Mouse (Mus musculus): ENCODE results near the gene Sinhcaf.
"Not testable (repeated sequence)": the region's sequence is repeated elsewhere in the genome, so short reads cannot be mapped to it uniquely, and the experiment has no call there.

Gene Sinhcaf

GRCm38 (mm10) chr6:148945509-148946408 lies 508 bp downstream of the Sinhcaf start:
- peak in 1 of 2 experiments; percentile 35 for DNase-seq

DNA sequence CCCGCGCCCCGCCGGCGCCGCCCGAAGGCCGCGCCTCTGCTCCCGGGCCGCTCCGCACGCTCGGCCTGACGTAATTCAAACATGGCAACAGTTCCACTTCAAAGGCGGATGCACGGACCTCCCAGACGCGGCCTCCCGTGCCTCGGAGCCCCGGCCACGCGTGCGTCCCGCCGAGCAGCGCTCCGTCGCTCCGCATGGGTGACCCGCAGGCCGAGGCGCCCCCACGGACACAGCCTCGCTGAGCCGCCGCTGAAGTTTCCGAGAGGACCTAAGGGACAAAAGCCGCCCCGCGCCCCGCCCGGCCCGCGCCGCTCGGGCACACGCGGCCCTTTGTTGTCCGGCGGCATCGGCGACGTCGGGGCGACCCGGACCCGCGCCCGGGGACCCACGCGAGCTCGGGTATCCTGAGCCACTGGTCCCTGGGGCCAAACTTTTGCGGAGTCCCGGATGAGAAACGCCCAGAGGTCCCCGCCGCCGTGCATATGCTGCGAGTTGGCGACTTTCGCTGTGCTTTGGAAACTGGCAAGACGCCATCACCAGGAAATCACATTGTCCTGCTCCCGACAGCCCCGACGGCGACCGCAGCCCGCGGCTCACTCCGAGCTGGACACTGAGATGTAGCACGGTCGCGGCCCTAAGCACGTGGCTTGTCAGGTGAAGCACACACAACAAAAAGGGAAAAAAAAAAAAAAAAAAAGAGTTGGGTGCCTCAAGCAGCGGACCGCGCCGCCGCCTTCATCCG lies 1.3 kb downstream of the Sinhcaf start:
- peak; percentile 57 to 64 for DNase-seq

DNA sequence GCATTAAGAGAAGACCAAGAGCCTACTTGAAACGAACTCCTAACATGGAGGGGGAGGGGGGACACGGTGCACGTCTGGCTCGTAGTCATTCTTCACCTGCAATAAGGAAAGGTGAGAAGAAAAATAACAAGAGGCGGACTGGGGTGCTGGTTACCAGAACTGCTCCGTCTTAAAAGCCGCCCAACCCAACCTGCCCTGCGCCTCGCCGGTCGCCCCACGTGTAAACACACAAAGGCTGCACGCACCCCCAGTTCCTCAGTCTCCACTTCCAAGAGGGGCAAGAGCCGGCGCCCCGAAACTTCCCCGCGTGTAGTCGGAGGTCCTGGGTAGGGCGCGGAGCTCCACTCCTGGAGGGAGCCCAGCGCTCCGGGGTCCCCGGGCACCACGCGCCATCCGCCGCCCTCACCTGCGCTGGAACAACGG lies 1.9 kb downstream of the Sinhcaf start:
- DNase-seq = peak in 1 of 2 experiments; percentile 20

DNA sequence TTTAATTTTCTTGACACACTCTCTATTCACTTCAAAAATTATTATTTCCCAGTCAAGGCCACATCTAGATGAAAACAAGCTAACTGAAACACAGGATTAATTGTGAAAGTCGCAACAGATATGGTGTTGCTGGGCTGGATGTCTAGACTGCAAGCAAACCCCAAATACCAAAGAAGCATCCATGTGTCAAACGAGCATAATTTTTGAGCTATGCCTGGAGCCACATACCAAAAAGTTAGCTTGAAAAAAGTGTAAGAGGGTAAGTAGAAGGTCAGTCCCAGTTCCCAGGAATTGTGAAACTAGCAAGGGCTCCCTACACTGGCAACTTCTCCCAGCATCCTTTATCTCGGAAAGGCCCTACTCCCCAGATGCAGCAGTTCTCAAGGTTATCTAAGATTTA lies 2.6 kb downstream of the Sinhcaf start:
- DNase-seq = no peak

DNA sequence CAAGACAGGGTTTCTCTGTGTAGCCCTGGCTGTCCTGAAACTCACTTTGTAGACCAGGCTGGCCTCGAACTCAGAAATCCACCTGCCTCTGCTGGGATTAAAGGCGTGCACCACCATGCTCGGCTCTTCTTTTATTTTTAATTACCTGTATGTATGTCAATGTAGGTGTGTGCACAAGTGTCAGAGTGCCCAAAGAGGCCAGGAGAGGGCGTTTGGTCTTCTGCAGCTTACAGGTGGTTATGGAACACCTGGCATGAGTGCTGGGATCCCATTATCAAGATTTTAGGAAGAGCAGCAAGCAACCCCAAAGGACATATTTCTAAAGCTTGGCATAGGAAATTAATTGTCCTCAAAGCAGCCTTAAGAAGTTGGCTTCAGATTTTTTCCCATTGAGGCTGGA lies 3.9 kb downstream of the Sinhcaf start:
- DNase-seq = no peak

GRCm38 (mm10) chr6:148941880-148942279 lies 4.4 kb downstream of the Sinhcaf start:
- no peak for DNase-seq

GRCm38 (mm10) chr6:148940383-148940782 lies 5.9 kb downstream of the Sinhcaf start:
- DNase-seq = not testable (repeated sequence)

- no peak for DNase-seq
Measured at GRCm38 (mm10) chr6:148937693-148938092, 8.6 kb downstream of the Sinhcaf start.

DNA sequence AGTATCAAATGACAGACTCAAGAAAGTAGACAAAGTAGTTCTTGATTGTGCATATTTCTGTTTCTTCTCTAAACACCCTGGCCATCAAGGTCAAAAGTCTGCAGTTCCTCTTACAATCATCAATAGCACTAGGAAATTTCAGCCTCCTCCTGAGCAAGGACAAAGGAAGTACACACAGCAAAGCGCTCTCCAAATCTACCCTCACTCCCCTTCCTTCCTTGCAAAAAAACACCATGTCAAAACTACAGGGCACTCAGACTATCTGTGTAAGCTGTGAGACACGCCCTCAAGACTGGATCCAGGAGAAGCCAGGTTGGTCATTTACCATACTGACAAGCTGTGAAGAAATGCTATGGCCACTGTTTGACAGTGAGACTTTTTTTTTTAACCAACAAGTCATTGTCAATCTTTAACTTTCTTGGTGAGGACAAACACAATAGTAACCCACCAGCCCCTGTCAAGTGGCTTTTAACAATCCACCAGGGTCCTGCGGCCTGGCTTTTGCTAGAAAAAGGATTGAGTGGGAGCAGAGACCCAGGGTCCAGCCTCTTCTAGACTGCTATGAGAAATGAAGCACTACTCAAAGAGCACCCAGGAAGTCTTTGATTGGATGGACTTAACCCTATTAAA lies 11.2 kb downstream of the Sinhcaf start:
- no peak for DNase-seq

DNA sequence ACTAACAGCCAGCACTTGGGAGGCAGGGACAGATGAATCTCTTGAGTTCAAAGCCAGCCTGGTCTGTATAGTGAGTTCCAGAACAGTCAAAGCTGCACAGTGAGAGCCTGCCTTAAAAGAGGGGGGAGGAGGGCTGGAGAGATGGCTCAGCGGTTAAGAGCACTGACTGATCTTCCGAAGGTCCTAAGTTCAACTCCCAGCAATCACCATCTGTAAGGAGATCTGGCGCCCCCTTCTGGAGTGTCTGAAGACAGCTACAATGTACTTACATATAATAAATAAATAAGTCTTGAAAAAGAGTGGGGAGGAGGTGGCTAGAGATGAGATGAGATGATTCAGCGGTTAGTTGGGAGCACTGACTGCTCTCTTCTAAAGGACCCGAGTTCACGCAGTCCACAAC lies 15.0 kb downstream of the Sinhcaf start:
- no peak for DNase-seq

DNA sequence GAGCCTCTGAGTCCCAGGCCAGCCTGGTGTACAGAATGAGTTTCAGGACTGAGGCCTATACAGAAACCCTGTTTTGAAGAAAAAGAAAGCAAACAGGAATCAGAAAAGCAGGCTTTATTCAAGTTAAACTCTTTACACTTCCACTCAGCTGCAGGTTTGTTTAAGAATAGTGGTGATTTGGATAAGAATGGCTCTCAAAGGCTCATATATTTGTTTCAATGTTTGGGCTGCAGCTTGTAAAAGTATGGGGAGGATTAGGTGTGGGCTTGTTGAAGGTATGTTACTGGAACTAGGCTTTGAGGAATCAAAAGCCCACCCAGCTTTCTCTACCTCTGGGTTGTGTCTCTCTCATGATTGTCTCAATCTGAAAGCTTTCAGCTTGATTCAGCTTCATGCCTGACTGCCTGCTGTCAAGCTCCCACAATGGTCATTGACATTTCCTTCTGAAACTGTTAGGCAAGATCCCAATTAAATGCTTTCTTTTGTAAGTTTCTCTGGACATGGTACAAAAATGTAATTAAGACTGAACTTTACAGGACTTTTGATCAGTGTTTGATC lies 27.3 kb downstream of the Sinhcaf start:
- DNase-seq = no peak

GRCm38 (mm10) chr6:148917672-148918071 lies 28.6 kb downstream of the Sinhcaf start:
- no peak for DNase-seq

DNA sequence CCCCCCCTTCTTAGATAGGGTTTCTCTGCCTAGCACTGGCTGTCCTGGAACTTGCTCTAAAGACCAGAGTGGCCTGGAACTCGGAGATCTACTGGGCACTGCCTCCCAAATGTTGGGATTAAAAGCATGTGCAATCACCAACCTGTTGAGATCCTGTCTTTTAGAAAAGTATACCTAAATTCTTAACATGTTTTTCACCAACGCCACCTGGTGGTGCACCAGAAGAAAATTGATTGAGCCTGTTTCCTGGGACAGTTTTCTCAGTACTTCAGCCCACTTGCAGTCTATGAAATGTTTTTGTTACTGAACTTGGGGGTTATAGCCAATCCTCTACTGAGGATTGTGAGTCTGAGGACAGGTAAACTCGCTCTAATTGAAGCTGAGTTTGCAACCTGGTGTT lies 29.4 kb downstream of the Sinhcaf start:
- DNase-seq = no peak

GRCm38 (mm10) chr6:148913938-148914337 lies 32.3 kb downstream of the Sinhcaf start:
- DNase-seq = peak; percentile 43 to 63

DNA sequence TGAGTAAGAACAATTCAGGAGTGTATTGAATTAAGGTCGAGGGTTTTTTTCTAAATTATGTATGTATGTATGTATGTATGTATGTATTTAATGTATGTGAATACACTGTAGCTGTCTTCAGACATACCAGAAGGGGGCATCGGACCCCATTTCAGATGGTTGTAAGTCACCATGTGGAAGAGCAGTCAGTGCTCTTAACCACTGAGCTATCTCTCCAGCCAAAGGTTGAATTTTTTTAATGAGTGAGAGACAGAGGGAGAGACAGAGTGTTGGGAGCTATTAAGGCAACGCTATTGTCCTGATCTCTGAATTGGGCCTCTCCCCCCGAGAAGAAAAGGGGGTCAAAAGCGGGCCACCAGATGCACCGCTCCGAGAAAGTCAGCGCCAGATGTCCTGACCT lies 34.4 kb downstream of the Sinhcaf start:
- not testable (repeated sequence) for DNase-seq

GRCm38 (mm10) chr6:148906958-148907357 lies 39.3 kb downstream of the Sinhcaf start:
- no peak for DNase-seq

- DNase-seq = no peak
Measured at GRCm38 (mm10) chr6:148902728-148903127, 43.5 kb downstream of the Sinhcaf start.

DNA sequence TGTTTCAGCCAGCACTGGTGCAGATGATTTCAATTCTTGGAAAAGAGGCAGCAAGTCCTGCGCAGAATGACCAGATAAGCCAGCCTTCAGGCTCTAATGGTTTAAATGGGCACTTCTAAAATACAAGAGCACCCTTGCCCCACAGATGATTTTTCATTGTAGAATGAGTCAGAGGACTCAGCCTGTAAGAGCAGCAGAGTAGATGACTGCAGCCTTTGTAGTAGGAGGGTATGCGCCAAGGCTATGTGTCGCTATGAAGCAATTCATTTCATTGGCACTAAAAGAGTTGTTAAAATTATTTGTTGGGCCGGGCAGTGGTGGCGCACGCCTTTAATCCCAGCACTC lies 49.8 kb downstream of the Sinhcaf start:
- DNase-seq = no peak

DNA sequence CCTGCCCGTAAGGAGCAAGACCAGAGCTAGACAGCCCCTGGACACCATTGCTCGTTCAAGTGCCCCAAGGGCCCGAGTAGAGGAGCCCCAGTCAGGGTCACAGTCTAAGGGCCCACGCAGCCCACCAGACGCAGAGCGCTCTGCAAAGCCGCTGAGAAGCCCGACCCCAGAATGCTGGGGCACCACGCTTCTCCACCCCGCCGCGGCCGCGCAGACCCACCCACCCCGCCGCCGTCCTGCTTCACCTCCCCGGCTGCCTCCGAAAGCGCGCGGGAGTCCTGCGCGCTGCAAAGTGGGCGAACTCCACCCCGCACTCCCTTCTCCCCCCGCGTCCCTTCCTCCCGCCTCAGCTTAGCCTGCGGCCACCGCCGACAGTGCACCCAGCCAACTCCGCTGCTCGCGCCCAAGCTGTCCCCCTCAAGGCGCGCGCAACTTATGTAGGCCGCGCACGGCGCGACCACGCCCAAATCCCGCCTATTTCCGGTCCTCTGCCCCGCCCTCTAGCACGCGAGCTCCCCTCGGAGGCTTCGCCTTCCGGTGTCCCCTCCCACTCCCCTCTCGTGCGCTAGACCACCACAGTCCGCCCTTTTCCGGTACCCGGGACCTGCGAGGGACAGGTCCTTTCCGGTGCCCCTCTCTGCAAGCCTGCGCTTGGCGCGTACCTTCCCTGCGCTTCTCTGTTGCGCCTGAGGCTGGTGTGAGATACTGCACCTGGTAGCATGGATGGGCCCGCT lies 50.3 kb downstream of the Sinhcaf start, which contains the start of gene Caprin2:
Caprin2 (minus strand) TSS at position 465 of the 734 bp plus-strand sequence.
- DNase-seq = peak; percentile 82 to 88

GRCm38 (mm10) chr6:148894888-148895772 lies 51.1 kb downstream of the Sinhcaf start:
- DNase-seq = no peak

- DNase-seq = no peak
Measured at GRCm38 (mm10) chr6:148873911-148874310, 72.4 kb downstream of the Sinhcaf start.

All from kidney, adult 8-10 months (tissue).